ENCODE assay signal across 8 mouse cellular contexts in the genomic region with DNA sequence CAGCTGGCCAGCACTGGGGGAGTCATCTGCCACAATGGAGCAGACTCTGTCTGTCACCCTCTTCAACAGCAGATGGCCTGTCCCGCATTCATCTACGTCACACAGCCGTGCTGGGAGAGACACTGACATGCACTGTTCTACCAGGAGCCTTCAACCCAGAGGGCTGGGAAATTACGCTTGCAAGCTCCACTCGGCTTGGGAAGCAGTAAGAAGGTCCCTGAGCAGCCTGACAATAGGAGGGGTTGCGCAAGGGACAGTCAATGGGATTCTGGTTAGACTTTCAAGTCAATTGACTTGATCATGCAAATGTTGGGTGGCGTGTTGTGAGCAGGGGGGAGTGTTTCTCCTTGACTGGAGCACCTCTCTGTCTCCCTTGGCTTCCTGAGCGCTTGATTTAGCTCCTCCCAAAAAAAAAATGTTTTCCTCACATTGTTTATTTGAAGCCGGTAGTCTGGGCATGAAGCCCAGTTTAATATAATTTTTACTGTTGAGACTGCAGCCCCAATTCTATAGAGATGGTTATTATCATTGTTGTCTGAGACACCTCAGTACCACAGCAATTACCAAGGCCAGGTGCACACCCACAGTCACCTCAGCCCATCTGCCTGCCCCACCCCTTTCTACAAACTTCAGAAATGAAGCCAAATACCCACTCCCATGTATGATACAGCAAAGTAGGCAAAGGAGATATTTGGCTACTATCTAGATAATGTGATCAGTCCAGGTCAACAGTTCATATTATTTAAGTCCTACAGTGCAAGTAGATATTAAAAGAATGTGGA.
DNase-seq lines count a peak whose midpoint lies in the region; ATAC-seq and TF ChIP-seq lines count a peak whose summit lies in the region.

No protein-coding gene starts in this region.

- TF ChIP-seq CTCF in cortical plate, adult 2 months (IDR thresholded peaks at IDR 0.05; ENCODE audit: extremely low read depth, insufficient read depth, low read length), result no peak
- no peak for TF ChIP-seq CTCF in intestine, postnatal 0 days (IDR thresholded peaks at IDR 0.05; ENCODE audit: low read depth)

- H3K36me3 ChIP-seq in intestine, postnatal 0 days (ENCODE audit: control insufficient read depth, insufficient read depth), result no peaks in the 10 kb centered on the region
- no peaks in the 10 kb centered on the region for H3K36me3 ChIP-seq in midbrain, embryonic 16.5 days (ENCODE audit: control insufficient read depth, insufficient read depth, low read length)

- peaks cover 4% of the 10 kb centered on the region for H3K4me1 ChIP-seq in cortical plate, adult 2 months (ENCODE audit: control insufficient read depth, insufficient read depth, low read length)
- peaks cover 12% of the 10 kb centered on the region; the same call in 1 of the 2 replicates for H3K4me1 ChIP-seq in intestine, postnatal 0 days (replicated peaks; ENCODE audit: control insufficient read depth, insufficient read depth, low read length)
- H3K4me1 ChIP-seq in midbrain, embryonic 16.5 days (ENCODE audit: control insufficient read depth, insufficient read depth, low read length), result peaks cover 9% of the 10 kb centered on the region; the same call in 1 of the 2 replicates

- no peaks in the 10 kb centered on the region for H3K27me3 ChIP-seq in intestine, postnatal 0 days (replicated peaks; ENCODE audit: control insufficient read depth, insufficient read depth, low read length)
- H3K27me3 ChIP-seq in midbrain, embryonic 16.5 days (ENCODE audit: control insufficient read depth, insufficient read depth, low read depth, low read length), result no peaks in the 10 kb centered on the region

- H3K4me3 ChIP-seq in cortical plate, adult 2 months (ENCODE audit: insufficient read depth, low read length), result no peak overlapping the region
- H3K4me3 ChIP-seq in intestine, postnatal 0 days (ENCODE audit: low read depth, low read length), result no peak overlapping the region
- H3K4me3 ChIP-seq in midbrain, embryonic 16.5 days (ENCODE audit: low read depth, low read length), result no peak overlapping the region

- no peaks in the 10 kb centered on the region for H3K9me3 ChIP-seq in intestine, postnatal 0 days (ENCODE audit: control insufficient read depth)
- H3K9me3 ChIP-seq in midbrain, embryonic 16.5 days (replicated peaks; ENCODE audit: control insufficient read depth, low read length, poor library complexity, severe bottlenecking), result no peaks in the 10 kb centered on the region

- no peak overlapping the region for H3K9ac ChIP-seq in intestine, postnatal 0 days (ENCODE audit: low read depth, low read length)
- no peak overlapping the region for H3K9ac ChIP-seq in midbrain, embryonic 16.5 days (ENCODE audit: low read depth, low read length)

- peak overlapping the region; percentile 82; the same call in 1 of the 2 replicates for H3K27ac ChIP-seq in cortical plate, adult 2 months (ENCODE audit: insufficient read depth, low read length)
- peak overlapping the region; percentile 57; the same call in 1 of the 2 replicates for H3K27ac ChIP-seq in intestine, postnatal 0 days (ENCODE audit: low read depth, low read length)
- 0 out of 2 replicates have a peak overlapping the region, but pooled peaks have one; percentile 17 for H3K27ac ChIP-seq in midbrain, embryonic 16.5 days (ENCODE audit: low read length)

- 0 out of 2 replicates have a peak, but pooled peaks have one; percentile 24 for TF ChIP-seq POLR2A in cortical plate, adult 2 months (IDR thresholded peaks at IDR 0.05; ENCODE audit: extremely low read depth, insufficient read depth, low read length)

- DNase-seq in adrenal gland, postnatal 25 days, result peak; percentile 9
- DNase-seq in gastrocnemius, postnatal 25 days, result peak; percentile 30
- DNase-seq in left cerebral cortex, postnatal 25 days (ENCODE audit: low spot score in 2 of 2), result peak; percentile 27 to 74
- DNase-seq in c-Kit-positive CD71-positive TER-119-positive erythroid progenitor cells, embryonic 14.5 days (ENCODE audit: low spot score), result no peak
- no peak for DNase-seq in spleen, postnatal 14 days (ENCODE audit: low spot score in 2 of 2)

- no peak for ATAC-seq in intestine, postnatal 0 days
- ATAC-seq in midbrain, embryonic 16.5 days, result peak; percentile 57

- 46% methylated on average over 9 of the region's 9 CpGs for WGBS in intestine, postnatal 0 days
- 47% methylated on average over 9 of the region's 9 CpGs for WGBS in midbrain, embryonic 16.5 days

- intact Hi-C loops in left cerebral cortex, postnatal 25 days (cut with DNase I), result loop anchor here (2.0 to 5.0 kb wide), 2 partner anchors 100 to 196 kb away; a partner anchor contains a TSS

- 0 out of 2 replicates have a peak overlapping the region, but pooled peaks have one; percentile 14 for H3K4me2 ChIP-seq in intestine, postnatal 0 days (replicated peaks; ENCODE audit: low read depth)
- H3K4me2 ChIP-seq in midbrain, embryonic 16.5 days (ENCODE audit: low read length), result peak overlapping the region; percentile 11; the same call in 1 of the 2 replicates

Comparison
In these comparisons a context has a peak if more than half of its experiments do, and no peak if none do; other contexts are left out.
1. DNase-seq: peak in adrenal gland, postnatal 25 days (single experiment), gastrocnemius, postnatal 25 days (single experiment) and left cerebral cortex, postnatal 25 days (2 of 2); none in c-Kit-positive CD71-positive TER-119-positive erythroid progenitor cells, embryonic 14.5 days (single experiment) and spleen, postnatal 14 days (0 of 2).
2. H3K27ac ChIP-seq: peak in every context shown above with its lines; median percentile 82 in cortical plate, adult 2 months; 57 in intestine, postnatal 0 days; 17 in midbrain, embryonic 16.5 days.